Mouse (Mus musculus) spleen, postnatal 4 days (tissue): ENCODE data around the gene Larp4.

ENCODE experiments used
- DNase-seq, 2 experiments: peaks; one replicate each; pipeline ENCODE4 v3.0.0; 2022; ENCODE audit warnings: low spot score in 2 of 2

Gene Larp4

GRCm38 (mm10) chr15:100004677-100005273 is 34.9 kb downstream of the Larp4 start:
- no peak for DNase-seq

- no peak for DNase-seq
Measured at GRCm38 (mm10) chr15:100006180-100006579, 36.3 kb downstream of the Larp4 start.

GRCm38 (mm10) chr15:100018280-100018899 is 48.5 kb downstream of the Larp4 start:
- DNase-seq = no peak

- no peak for DNase-seq
Measured at GRCm38 (mm10) chr15:100021175-100021574, 51.3 kb downstream of the Larp4 start.

GRCm38 (mm10) chr15:100022923-100023322 is 53.1 kb downstream of the Larp4 start:
- DNase-seq = no peak

GRCm38 (mm10) chr15:100025076-100025834 is 55.4 kb downstream of the Larp4 start:
- DNase-seq = no peak

- no peak for DNase-seq
Measured at GRCm38 (mm10) chr15:100028133-100028532, 58.3 kb downstream of the Larp4 start.

- no peak for DNase-seq
Measured at GRCm38 (mm10) chr15:100029497-100029896, 59.6 kb downstream of the Larp4 start.

- no peak for DNase-seq
Measured at GRCm38 (mm10) chr15:100029900-100030299, 60.0 kb downstream of the Larp4 start.

- no peak for DNase-seq
Measured at GRCm38 (mm10) chr15:100032546-100032945, 62.7 kb downstream of the Larp4 start.

- DNase-seq = peak; percentile 98 to 100
Measured at GRCm38 (mm10) chr15:100038470-100038971, 68.7 kb downstream of the Larp4 start, which contains the start of gene Dip2b. Gene Dip2b, plus strand, starts transcription at chr15:100038664.

GRCm38 (mm10) chr15:100039001-100039701 is 69.3 kb downstream of the Larp4 start:
- peak; percentile 47 to 80 for DNase-seq

- DNase-seq = no peak
Measured at GRCm38 (mm10) chr15:100040541-100041266, 70.8 kb downstream of the Larp4 start.

- DNase-seq = no peak
Measured at GRCm38 (mm10) chr15:100041267-100042047, 71.6 kb downstream of the Larp4 start.

- DNase-seq = no peak
Measured at GRCm38 (mm10) chr15:100042048-100042400, 72.2 kb downstream of the Larp4 start.

- DNase-seq = no peak
Measured at GRCm38 (mm10) chr15:100045576-100045975, 75.7 kb downstream of the Larp4 start.

GRCm38 (mm10) chr15:100049496-100050087 is 79.7 kb downstream of the Larp4 start:
- DNase-seq = no peak

GRCm38 (mm10) chr15:100050940-100051339 is 81.1 kb downstream of the Larp4 start:
- DNase-seq = no peak

GRCm38 (mm10) chr15:100052726-100053125 is 82.9 kb downstream of the Larp4 start:
- DNase-seq = no peak

GRCm38 (mm10) chr15:100056397-100056908 is 86.6 kb downstream of the Larp4 start:
- DNase-seq = no peak
